Mouse (Mus musculus) cerebellum, postnatal 14 days (tissue): ENCODE measurements around the gene Zfp451.
"Not testable (repeated sequence)": the region's sequence is repeated elsewhere in the genome, so short reads cannot be mapped to it uniquely, and the experiment has no call there.

Source experiments
- DNase-seq, 2 experiments: peaks; one replicate each; pipeline ENCODE4 v3.0.0; 2021; ENCODE audit warnings: mixed read lengths in 2 of 2

Gene Zfp451

DNA sequence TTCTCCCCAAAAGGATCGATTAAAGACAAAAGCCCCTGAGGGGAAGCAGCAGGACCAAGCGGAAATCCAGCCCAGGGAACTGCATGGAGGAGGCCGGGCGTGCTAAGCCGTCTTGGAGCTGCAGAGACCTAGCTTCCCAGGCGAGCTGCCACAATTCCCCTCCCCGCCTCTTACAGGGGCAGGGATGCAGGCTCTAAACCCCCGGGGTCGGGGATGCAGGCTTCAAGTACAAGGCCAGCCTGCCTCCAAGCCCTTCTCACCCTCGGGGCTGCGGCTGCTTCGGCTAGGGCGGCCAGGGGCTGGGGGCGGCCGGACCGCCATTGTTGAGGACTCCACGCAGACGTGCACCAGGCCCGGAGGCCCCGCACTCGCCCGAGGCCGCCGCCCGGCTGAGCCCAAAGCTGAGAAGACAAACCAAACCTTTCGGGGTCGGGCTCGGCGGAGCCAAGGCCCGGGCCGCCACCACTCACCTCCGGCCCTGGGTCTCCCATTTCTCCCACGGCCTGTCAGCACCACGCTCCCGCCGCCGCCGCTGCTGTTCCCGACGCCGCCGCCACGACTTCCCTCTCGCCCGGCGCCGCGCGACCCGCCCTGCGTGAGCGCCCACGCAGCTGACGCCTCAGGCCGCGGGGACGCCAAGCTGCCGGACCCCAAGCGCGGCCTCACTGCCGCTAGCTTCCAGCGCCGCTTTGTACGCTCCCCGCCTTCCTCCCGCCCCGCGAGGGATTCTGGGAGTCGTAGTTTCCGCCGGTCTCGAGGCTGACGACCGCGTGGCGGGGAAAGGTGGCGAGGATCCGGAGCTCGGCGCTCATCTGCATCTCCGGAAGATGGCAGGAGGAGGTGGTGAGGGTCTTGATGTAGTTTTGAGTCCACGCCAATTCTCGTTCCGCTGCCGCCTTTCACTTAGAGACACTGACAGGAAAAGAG lies at the start of gene Zfp451:
TSS of gene Zfp451 (minus strand) at position 728 of the 927 bp plus-strand sequence.
- DNase-seq = peak; percentile 96 to 97

- DNase-seq = no peak
These were observed 32.4 kb upstream of the Zfp451 start for GRCm38 (mm10) chr1:33846807-33847206.

DNA sequence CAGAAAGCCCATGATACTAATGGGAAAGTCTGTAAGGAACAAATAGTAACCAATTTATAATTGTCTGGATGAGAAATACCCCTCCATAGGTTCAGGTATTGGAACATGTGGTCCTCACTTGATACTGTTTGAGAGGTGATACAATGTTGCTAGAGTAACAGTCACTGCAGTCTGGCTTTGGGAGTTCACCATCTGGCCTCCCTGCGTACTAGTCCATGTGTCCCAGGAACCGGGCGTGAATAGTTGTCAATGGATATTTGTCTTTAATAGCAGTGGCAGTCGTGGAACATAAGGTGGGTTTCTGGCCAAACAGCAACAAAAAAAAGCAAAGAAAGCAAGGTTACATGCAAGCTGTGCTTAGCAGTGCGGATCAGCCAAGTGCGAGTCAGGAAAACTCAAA lies 29.4 kb upstream of the Zfp451 start:
- peak in 1 of 2 experiments; percentile 18 for DNase-seq

- DNase-seq = not testable (repeated sequence)
These were observed 24.6 kb upstream of the Zfp451 start for GRCm38 (mm10) chr1:33838952-33839351.

- DNase-seq = no peak
These were observed 16.2 kb upstream of the Zfp451 start for GRCm38 (mm10) chr1:33830586-33830985.

DNA sequence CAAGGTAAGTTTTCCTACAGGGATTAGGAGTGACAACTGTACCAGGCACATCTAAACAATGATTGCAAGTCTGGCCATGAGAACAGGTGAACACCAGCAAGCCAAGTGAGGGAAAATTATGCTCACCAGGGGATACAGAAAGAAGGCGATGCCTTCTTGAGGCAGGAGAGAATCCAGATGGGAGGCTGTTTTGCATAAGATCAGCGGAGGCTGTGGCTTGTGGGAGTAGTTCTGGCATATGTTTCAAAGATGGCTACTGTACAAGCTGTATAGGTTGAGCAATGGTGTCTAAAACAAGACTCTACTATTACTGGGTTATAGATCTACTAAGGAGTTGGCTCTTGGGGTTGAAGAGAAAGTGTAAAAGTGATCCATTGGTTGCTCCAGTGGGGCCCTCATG lies 3.5 kb upstream of the Zfp451 start:
- DNase-seq = no peak

- no peak for DNase-seq
These were observed 914 bp downstream of the Zfp451 start for GRCm38 (mm10) chr1:33813495-33813867.

DNA sequence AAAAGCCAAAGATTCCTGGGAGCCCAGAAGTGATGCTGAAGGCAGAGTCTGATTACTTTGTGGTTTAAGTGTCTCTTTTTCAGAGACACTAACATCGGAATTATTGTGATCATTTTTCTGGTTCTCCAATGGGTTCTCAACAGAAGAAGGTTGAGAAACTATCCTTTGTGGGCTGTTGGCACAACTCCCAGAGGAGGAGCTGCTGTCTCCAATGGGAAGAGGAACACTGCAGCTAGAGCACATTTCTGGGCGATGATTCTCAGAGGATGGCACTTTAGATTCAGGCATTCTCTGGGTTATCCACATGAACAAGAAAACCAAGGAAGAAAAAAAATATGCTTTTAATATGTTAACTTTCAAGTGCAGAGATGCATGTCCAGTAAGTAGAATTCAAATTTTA lies 11.1 kb downstream of the Zfp451 start:
- peak in 1 of 2 experiments; percentile 15 for DNase-seq

GRCm38 (mm10) chr1:33799620-33800019 lies 14.8 kb downstream of the Zfp451 start:
- DNase-seq = no peak

GRCm38 (mm10) chr1:33788493-33788892 lies 25.9 kb downstream of the Zfp451 start:
- DNase-seq = no peak

GRCm38 (mm10) chr1:33788072-33788471 lies 26.3 kb downstream of the Zfp451 start:
- DNase-seq = no peak

DNA sequence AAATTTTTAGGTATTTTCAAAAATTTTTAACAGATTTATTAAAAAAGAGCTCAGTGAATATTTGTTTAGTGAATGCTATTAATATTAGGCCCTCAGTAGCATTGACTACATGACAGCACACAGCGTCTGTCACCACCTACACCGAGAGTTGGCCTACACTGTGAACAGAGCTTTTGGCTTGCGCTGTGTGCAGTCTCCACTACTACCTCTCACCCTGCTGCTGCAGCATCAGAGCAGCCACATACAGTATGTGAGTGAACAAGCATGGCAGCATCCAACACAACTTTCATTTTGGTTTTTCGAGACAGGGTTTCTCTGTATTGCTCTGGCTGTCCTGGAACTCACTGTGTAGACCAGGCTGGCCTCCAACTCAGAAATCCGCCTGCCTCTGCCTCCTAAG lies 29.8 kb downstream of the Zfp451 start:
- DNase-seq = no peak

- peak; percentile 66 to 83 for DNase-seq
These were observed 38.2 kb downstream of the Zfp451 start for GRCm38 (mm10) chr1:33776175-33776611.

GRCm38 (mm10) chr1:33772106-33772505 lies 42.3 kb downstream of the Zfp451 start:
- no peak for DNase-seq

- no peak for DNase-seq
These were observed 42.8 kb downstream of the Zfp451 start for GRCm38 (mm10) chr1:33771621-33772020.

DNA sequence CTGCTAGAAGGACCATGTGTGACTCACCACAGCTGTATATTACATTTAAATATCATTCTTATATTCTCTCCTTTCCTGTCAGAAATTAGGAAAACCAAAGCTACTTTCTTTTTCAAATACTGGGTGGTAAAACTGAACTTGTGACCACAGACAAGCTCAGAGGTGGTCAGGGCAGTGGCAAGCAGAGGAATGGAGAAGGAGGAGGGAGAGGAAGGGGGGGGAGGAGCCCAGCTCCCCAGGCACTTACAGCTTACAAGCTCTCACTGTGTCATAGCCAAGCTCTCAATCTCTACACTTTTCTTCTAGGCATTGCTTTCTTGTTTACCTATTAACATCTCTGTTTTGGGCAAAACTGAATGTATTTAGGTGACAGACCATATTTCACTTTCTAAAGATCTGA lies 45.6 kb downstream of the Zfp451 start:
- no peak for DNase-seq

DNA sequence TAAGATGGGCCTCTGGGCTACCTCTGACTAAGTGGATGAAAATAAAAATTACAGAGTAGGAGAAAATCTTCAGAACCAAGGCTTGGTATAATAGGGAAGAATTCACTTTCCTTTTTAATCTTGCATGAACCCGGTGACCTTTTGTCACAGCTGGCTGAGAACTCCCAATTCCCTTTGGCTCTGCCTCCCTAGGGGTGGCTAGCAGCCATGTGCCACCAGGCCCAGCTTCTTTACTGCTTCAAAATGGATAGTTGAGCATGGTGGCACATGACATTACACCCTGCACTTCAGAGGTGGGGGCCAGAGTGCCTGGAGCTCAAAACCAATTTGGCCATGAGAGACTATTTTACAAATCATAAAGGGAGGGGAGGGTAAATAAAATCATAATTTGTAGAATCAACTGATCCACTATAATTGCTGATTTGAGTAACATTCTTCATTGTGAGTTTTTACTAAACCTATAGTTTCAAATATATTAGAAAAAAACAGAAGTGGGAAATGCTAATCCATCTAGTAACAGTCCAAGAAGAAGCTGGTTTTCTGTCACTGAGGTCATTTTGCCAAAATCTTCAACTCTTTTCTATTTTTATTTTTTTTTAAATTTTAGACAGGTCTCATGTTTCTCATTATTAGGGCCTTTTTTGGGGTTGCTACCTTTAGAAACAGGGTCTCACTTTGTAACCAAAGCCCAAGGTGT lies 46.2 kb downstream of the Zfp451 start:
- DNase-seq = no peak

DNA sequence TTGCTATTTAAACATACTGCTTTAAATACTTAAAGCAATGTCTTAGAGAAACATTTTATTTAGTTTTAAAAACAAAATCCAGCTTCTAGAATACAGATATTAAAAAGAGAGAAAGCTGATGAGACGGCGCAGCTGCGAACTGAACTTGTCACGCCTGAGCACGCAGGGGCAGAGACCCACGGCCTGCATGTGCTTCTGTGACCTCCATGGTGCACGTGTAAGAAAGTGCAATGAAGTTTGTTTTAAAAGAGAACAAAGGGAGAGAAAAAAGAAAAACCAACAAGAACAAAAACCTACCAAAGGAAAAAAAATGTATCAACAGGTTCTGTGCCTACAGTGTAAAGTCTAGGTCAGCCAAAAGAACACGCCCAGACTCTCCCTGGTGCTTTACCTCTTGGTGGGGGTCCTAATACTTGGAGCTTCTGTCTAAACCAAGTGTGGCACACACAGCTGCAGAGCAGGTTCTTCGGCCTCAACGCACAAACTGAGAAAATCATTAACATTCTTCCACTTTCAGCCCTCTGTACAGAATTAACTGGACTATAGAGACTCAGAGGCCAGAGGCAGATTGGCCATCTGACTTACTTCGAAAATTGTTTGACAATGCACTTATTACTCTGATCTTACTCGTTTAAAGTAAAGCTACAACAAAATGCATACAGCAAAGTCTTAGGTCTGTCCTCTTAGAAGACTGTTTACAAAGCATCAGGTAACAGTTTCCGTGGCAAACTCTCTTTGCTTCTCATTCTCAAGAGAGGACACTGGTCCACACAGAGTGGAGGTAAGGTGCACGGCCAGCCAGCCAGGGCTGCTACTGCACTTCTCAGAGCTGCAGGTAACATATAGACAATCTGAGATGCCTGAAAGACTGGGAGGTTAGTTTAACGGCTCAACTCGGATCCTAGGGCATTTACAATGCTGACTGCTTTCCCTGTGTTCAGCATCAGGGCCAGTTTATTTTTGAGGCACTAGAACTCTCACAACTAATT lies 47.6 kb downstream of the Zfp451 start:
- DNase-seq = no peak

- no peak for DNase-seq
These were observed 48.8 kb downstream of the Zfp451 start for GRCm38 (mm10) chr1:33765468-33766080.

- no peak for DNase-seq
These were observed 50.6 kb downstream of the Zfp451 start for GRCm38 (mm10) chr1:33763826-33764225.

DNA sequence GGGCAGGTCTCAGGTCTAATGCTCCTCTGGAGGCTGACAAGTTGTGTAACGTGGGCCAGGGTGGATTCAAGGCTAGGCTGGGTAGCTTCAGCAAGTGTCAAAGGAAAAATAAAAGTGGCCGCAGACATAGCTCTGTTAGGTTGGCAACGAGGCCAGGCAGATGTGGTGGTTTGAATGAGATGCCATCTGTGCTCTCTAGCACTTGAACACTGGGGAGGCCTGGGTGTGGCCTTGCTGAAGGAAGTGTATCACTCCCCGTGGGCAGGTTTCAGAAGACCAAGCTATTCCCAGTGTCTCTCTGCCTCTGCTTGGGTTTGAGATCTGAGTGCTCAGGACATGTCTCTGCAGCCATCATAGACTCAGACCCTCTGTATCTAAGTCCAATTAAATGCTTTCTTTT lies 55.9 kb downstream of the Zfp451 start:
- DNase-seq = no peak

DNA sequence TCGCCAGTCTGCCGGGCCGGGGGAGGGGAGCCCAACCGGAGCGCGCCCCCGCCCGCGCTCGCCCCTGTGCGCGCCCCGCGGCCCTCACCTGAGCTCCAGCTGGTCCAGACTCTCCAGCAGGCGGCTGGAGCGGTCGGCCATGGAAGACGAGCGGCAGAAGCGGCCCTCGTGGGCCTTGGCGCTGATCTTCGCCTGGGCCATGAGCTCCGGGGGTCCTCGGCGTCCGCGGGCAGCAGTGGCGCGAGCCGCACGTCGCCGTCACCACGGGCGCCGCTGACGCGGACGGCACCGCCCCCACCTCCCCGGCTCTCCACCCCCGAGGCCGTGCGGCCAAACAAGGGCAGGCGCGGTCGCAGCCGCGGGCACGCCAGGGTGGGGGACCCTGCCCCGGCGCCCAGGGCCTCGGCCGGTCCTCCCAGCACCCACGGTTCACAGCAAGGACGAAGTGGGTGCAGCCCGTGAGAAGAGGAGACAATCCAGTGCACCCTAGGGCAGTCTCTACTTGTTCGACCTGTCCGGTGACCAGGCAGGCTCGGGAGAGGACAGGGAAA lies 56.8 kb downstream of the Zfp451 start, which contains the start of gene Bag2:
TSS of gene Bag2 (minus strand) at position 305 of the 551 bp plus-strand sequence.
- DNase-seq = peak; percentile 62 to 76
